Mouse (Mus musculus) liver, adult 2 months (tissue): ENCODE data around the gene Lrrc41.

ENCODE experiments used
- CTCF ChIP-seq: fragments of 200-500 bp; IDR thresholded peaks from 2 replicates; pipeline ENCODE4 v1.5.1; 2011; ENCODE audit warnings: low read depth, low read length, control low read depth
- POLR2A ChIP-seq: fragments of 200-500 bp; IDR thresholded peaks from 2 replicates; pipeline ENCODE4 v1.6.1; 2011; ENCODE audit warnings: low read length, control low read depth; ENCODE audit not compliant: insufficient read depth; ENCODE audit errors: extremely low read depth

- TF ChIP-seq CTCF (no peak), POLR2A (peak; percentile 81)
Measured at GRCm38 (mm10) chr4:116074861-116075620, at the start of gene Lrrc41, which contains the start of gene Uqcrh.
